Mouse (Mus musculus): ENCODE results near the gene BC067074.
"Not testable (repeated sequence)": the region's sequence is repeated elsewhere in the genome, so short reads cannot be mapped to it uniquely, and the experiment has no call there.

BC067074 gene

DNA sequence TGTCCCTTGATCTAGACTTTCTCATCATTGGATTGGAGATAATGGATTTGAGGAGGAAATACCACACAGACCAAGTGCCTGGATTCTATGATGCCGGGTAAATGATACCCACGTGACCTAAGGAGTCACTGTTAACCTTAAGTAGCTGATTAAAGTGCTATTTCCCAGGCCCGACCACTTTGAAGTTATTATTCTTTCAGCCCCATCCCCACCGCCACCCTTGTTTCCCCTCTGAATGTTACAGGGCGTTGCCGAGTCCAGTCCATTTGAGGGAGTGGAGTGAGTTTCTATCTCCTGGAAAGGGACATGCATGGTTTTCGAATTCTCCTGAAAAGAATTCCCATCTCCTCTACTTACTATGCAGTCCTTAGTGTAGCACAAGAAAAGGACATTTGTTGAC, 84.7 kb downstream of the BC067074 start:
- DNase-seq (ENCODE audit: low spot score) = no peak

DNA sequence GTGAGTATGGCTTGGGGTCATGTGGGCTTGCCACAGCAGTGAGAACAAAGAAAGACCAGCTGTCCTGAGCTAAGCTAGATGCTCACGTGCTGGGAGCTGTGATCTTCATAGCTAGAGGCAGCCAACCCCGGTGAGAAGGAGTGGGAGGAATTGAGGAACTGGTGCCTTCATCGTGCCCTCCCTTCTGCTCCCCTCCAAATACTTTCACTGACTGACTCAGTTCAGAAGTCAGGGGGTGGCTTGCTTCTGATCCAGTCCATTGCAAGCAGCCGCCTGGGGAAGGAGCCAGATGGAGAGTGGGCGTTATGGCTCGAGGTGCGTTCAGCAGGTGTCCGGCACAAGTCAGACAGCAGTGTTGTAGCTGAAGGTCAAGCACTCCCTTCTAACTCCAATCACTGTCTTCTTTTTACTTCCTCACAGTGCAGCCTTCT, 86.0 kb downstream of the BC067074 start:
- DNase-seq (ENCODE audit: low spot score) = no peak

DNA sequence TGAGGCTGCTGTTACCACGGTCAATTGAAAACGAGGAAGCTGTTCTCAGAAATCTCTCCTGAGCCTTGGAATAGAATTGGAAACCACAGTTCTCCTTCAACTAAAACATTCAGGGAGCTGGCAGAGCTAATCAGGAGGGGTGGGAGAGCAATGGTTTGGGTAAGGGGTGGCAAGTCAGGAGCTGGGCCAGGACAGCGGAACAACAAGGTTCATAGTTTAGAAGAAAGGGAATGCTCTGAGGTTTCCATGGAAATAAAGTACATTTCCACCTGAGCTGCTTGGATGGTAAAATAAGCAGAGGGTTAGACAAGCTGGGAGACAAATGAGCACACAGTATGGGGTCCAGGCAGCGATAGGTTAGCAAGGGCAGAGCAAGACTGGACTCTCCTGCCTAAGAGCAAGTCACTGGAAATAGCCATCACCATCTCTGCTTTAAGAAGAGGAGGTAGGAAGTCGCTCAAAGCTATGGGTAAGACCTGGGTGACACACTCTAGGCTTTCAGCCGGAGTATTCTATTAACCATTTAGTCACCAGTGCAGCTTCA, 86.9 kb downstream of the BC067074 start:
- no peak for DNase-seq (ENCODE audit: low spot score)

DNA sequence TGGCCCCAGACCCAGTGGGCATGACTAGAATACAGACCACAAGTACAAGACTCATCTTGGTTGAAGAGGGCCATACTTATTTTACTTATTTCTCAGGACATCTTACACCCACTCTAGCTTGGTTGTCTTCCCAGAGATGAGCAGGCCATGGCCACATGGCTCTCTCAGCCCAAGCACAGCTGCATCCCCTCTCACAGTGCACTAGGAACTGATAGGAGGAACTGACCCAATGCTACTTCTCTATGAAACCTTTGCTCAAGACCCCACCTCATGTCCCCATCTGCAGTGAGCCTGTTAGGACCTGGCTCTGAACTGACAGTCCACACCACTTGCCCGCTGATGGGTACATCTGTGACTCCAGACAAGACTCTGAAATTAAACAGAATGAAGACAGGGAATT, 88.8 kb downstream of the BC067074 start:
- DNase-seq (ENCODE audit: low spot score) = no peak

DNA sequence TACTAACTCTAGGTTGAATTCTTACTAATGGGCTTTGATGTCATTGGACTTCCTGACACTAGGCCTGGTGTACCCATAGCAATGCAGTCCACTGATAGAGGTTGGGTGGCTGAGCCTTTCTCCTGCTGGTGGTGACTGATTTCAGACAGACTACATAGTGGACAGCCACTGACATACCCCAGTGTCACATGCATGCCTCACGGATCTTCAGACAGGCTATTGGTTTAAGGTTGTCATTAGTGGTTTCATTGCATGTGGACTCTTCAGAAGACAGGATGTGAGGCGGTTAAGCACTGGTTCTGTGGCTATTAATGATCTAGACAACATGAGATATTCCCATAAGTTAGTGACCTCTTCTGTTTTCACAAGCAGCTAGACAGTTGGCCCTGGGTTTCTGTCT, 89.2 kb downstream of the BC067074 start:
- DNase-seq (ENCODE audit: low spot score) = no peak

DNA sequence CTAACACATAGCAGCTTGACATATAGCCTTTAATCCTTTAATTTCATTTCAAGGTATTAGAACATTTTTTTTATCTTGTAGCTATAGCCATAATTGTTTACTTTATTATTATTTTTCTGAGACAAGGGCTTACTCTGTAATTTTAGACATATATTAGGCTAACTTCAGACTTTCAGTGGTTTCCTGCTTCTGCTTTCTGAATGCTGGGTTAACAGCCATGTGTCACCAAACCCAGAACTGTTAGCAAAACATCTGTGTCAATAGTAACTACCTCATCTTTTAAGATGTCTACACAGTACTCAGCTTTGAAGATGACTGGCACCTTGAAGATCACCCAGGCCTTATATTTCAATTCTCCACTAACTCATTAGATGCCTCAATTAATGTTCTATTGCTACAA, 89.8 kb downstream of the BC067074 start:
- DNase-seq (ENCODE audit: low spot score) = not testable (repeated sequence)

DNA sequence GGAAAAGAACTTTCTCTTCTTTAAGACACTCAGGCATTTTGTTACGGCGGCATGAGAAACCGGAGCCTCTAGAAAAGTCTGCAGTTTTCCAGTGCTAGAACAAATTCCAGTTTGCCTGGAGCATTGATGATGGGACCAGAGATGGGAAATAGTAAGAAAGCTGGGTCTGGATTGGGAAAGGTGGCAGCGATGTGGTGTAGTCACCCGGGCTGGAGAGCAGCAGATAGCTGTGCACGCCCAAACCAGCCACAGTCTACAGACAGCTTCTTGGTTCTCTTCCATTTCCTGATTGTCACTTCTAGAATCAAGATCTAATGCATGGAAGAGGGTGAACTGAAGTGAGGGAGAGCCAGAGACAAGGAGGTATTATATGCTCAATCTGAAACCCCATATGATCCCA, 100.4 kb downstream of the BC067074 start:
- DNase-seq (ENCODE audit: low spot score) = no peak

DNA sequence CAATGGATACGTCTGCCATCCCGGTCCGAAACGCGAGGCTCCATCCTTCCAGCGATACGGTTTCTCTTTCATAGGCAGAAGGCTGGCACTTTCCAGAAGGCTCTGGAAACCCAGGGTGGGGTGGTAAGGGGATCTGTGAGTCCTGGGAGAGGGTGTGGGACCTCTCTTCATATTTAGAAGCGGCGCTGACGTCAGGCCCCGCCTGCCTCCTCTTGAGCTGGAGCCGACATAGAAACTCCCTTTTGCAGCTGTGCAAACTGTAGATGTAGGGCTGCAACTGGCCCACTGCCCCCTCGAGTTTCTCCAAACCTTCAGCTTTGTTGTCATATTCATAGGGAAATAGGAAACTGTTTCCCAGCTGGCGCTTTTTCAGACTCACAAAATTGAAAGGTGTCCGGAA, 101.6 kb downstream of the BC067074 start:
- DNase-seq (ENCODE audit: low spot score) = no peak

DNA sequence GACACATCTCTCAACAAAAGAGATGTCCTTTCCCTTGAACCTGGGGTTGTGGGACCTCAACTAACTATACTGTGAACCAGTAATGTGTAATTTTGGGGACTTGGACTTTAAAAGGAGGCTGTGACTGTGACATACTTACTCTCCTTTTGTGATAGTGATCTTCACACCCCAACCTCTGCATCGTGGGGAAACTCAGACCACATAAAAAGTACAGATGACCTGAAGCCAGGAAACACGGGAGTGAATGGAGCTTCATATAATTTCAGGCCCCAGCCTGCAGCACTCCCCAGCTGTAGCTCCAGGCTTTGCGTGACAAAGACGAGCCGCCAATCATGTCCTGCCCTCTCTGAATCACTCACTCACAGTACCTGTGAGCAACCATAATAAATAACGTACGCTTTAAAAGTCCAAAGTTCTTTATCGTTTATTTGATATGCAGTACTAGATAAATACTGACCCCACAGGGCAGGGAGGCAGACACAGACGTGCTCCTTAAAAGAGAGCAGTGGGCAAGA, 104.1 kb downstream of the BC067074 start:
- DNase-seq (ENCODE audit: low spot score) = no peak

DNA sequence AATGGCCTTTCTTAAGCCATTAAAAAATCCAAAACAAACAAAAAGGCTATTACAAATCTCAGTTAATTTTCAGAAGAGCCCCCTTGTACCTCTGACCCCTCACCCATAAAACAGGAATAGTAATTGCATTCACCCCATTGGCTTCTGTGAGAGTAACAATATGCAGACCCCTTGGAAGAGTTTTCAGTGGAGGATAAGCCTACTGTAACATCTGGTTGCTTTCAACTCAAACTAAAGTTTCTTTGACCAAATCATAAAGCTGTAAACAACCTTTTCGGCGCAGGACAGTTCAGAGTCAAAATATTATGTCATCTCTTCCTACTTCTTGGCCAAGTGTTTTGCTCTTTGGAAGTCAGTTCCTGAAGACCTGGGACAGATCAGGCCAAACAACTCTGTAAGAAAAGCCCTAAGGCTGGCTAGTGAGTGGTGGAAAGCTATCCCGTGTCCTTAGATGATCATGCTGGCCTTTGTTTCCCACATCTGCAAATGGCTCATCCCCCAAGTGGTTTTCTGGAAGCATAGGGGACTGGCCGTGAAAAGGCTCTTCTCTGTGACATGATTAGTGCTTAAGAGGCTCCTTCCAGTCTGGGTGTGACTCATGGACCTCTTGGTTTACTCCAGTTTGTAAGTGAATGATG, 108.5 kb downstream of the BC067074 start:
- no peak for DNase-seq (ENCODE audit: low spot score)

DNA sequence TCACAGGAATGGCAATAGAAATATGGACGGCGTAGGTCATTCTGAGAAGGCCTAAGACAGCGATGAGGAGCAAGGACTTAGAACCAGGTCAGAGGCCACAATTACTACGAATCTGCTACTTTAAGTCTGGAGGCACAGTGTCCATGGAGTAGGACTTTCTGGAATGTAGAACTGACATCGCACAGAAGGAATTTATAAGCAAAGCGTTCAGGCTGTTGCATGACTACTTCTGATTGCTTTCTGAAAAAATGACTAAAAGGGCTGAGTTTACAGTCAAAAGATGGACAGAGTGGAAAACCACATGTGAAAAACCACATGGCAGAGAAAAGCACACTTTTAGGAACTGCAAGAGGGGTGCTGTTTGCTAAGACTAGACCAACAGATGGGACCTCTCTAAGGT, 110.7 kb downstream of the BC067074 start:
- no peak for DNase-seq (ENCODE audit: low spot score)

DNA sequence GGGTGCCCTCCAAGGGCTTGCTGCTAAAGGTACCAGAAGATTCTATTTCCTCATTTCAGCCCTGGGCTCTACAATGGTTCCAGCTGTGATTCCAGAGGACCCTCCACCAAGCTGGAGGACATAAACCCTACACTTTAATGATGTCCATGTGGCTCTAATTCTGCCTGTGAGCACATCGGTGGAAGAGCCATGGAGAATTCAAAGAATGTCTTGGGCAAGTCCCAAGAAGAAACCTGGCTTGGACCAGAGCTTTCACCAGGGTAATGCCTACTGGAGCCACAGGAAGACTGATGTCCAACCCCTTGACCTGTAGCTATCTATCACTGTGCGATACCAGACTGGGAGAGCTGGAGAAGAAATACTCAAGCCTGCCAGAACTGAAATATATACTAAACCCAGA, 111.2 kb downstream of the BC067074 start:
- DNase-seq (ENCODE audit: low spot score) = no peak

DNA sequence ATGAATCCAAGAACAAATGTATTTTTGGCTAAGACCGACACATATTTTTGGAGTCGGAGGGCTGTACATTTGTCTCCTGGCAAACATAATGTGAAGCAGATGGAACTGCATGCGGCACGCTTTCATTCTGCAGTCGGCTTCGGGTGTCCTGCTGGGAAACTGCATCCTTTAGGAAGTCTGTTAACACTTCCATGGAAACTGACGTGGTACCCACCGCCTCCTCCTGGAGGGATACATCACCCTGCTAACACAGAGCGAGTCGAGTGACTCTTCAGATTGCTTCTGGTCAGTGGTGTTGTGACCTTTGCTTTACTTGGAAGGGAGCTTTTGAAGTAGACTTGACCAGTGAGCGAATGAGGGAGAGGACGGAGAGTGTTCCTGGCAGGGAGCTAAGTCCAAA, 117.0 kb downstream of the BC067074 start:
- DNase-seq (ENCODE audit: low spot score) = no peak

DNA sequence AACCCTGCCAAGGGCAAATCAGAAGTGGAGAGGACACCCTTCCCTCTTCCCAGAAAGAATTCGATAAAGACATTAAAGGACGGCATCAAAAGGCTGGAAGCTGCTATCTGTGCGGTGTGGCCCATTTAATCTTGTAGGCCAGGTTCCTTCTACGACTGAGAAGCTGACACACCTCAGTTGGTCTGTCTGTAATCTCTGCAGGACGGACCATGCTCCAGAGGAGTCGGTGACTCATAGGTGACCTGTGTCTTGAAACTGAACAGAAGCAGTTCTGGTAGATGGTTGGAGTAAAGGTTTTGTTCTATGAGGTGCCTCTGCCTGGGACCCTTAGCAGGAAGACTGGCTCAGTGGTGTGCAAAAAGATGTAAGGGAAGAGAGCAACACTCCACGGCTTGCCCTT, 122.6 kb downstream of the BC067074 start:
- DNase-seq (ENCODE audit: low spot score) = no peak

DNA sequence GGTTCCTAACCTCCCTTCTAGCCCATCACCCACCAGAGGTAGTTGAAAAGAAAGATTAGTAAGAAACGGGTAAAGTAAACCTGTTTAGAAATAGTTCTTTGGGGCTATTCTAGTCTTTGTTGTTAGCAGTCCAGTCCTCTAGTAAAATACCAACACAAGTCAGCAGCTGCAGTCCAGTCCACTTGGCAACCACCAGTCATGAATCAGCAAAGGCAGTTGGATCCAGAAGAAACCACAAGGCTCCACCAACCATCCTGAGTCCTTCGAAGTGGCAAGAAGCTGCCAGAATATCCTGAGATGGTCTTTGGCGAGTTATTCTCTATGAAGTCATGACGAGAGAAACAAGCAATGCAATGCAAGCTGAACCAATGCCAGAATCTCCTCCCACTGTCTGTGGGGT, 124.0 kb downstream of the BC067074 start:
- DNase-seq (ENCODE audit: low spot score) = no peak

DNA sequence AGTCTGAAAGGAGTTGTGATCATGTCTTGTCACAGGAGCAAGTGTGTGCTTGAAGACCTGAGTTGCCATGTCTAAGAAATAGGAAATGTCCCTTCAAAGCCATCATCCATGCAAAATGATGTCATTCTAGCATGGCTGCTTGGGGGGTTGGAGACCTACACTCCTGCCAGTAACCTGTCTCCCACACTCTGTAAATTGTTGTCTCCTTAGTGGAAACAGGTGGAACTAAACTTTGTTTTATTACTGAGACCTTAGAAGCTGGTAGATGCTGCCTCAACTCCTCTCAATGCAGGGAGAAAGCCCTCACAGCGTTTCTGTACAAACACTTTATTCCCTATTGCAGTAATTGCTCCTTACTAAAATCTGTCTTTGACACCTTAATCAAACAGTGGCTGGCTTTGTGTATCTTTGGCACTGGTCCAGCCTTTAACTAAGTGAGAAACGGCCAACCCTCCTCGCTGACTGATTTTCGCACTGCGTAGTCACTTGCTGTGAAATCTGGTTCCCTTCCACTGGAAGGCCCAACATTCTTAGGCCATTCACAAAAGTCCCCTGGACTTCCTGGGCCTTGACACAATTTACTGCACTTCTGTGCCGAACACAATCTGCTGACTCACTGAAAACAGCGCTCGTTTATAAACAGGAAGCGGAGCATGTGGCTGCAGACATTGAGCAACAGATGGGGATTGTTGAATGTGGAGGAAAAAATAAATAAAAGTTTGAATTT, 125.0 kb downstream of the BC067074 start:
- peak; percentile 62 for DNase-seq (ENCODE audit: low spot score)

DNA sequence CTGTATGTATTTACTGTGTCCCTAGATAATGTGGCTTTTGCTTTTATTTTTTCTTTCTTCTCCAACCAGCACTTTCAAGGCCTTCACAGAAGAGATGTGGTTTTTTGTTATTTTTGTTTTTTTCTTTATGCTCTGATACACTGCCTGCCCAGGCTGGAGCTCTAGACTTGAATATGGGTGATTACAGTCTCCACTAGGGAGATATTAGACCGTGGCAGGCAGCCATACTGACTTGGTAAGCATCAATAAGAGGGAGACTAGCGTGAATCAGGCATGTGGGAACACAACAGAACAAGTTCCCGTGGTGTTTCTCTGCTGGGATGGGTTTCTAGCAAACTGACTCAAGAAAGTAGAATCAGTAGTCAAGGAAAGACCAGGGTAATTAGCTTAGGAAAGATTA, 125.7 kb downstream of the BC067074 start:
- DNase-seq (ENCODE audit: low spot score) = peak; percentile 6

DNA sequence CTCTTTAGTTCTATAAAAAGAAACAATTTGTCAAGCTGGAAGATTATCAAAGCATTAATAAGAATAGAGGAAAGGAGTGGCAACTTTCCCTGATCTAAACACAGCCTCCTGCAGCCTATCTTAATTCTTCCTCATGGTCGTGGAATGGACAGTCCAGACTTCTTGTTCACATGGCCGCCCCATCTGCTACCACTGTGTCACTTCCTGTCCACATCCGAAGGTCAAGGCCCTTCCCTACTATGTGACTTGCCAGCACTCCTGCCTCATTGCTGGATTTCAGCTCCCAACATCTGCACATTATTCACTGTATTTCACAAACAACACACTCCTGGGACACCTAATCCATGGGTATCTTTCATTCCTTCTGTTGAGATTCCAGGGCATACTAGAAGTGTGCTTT, 128.5 kb downstream of the BC067074 start:
- DNase-seq (ENCODE audit: low spot score) = no peak

DNA sequence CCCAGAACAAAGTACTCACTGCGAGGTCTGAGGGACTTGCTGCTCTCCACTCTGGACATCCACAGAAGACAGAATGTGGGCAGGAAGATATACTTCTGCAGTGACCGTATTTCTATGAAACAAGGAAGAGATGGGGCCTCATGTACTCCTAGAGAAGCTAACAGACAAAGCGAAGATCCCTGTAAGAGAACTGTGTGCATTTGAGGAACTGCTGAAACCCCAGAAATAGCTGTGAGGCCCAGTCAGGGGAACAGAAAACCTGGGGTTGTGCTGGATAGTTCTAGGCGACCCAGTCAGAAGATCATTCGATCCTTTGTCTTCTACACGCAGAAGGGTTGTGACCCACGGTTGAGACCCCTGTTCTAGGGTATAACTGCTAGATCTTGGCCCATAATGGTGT, 130.9 kb downstream of the BC067074 start:
- DNase-seq (ENCODE audit: low spot score) = no peak

DNA sequence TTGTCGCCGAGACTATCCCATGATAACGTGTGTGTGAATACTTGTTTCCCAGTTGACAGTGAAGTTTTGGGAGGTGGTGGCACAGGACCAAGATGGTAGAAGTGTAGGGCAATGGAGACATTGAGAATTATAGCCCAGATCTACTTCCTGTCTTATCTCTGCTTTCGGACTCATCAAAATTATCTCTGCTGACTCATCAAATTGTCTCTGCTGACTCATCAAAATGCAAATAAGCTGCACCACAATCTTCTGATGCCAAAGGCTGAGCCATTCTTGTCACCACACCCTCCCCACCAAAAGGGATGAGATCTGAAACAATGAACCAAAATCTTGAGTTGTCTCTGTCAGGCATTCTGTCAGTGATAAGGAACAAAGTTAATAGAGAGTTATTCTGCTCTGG, 132.9 kb downstream of the BC067074 start:
- DNase-seq (ENCODE audit: low spot score) = no peak
